Mouse (Mus musculus) ovary, adult 18-20 months (tissue): ENCODE measurements around the gene Stoml1.

ENCODE experiments used
- DNase-seq: peaks from one replicate; pipeline ENCODE4 v3.0.0; 2022; ENCODE audit warnings: low spot score, mixed read lengths

Stoml1 gene

DNA sequence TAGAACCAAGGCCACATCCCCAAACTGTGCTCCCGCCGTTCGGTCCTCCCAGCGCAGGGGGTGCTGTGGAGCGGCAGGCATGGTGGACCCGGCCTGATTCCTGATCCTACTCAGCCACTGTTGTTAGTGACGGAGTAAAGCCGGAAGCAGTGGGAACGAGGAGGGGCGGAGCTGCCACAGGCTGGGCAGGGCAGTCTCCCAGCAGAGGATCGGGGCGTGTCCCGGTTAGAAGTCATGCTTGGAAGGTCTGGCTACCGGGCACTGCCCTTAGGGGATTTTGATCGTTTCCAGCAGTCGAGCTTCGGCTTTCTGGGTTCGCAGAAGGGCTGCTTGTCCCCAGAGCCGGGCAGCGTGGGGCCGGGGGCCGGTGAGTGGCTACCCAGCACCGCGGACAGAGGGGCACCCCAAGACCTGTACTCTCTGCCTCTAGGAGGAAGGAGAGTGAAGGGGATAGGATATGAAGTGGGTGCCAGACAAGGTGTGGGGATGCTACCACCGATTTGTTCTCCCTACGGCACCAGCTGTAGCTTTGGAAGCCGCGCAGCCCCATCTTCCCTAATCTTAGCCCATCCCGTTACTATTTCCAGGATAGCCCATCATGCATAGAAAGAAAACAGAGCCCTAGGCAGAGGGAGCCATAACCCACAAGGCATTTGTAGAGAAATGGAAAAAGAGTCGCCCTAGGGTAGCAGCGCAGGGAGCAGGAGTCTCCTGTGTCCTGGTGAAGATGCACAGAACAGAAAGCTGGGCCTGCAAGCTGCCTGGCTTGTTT, at the start of gene Stoml1:
Gene Stoml1, plus strand, starts transcription at position 132 of the 772 bp plus-strand sequence.
- DNase-seq = peak; percentile 92

DNA sequence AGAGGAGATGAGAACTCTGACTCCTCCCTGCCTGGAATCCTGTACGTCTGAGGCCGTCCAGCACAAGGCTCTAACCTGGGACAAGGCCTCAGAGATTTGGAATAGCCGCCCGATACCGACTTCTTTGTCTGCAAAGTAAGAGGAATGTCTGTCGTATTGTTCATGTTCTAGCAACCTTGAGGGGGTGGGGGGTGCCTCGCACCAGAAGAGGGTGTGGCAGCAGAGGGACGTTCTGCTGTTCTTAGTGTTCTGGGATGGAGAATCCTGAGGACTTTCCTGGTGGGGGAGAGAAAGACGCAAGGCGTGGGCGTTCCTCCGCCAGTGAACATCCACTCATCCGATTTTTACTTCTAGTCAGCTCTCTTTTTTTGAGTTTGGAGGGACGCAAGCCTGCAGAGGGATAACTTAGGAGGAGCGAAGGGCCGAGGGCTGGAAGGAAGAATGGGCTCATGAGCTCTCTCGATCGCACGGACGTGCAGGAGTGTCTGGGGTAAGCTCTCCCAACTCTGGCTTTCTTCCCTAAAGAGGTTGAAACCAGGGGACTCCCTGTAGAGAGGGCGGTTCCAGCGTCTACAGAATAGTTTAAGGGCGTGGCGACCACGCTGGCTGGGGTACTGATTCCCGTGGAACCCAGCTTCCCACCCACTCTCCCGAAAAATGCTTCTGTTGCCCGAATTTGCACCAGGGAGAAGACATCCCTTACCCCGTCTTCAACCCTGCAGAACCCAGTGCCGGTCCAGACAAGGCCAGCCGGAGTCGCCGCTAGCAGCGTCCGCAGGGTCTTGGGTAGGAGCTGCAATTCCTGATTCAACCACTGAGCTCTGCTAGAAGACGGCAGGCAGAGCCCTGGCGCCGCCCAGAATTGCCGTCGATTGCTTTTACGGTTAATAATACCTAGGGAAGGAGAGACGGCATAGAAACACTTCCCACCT, 49.2 kb upstream of the Stoml1 start, which contains the start of the genes Islr and Islr2:
Gene Islr, minus strand, starts transcription at position 791 of the 932 bp plus-strand sequence.
Gene Islr2, minus strand, starts transcription at position 804 of the 932 bp plus-strand sequence.
- peak; percentile 47 for DNase-seq

DNA sequence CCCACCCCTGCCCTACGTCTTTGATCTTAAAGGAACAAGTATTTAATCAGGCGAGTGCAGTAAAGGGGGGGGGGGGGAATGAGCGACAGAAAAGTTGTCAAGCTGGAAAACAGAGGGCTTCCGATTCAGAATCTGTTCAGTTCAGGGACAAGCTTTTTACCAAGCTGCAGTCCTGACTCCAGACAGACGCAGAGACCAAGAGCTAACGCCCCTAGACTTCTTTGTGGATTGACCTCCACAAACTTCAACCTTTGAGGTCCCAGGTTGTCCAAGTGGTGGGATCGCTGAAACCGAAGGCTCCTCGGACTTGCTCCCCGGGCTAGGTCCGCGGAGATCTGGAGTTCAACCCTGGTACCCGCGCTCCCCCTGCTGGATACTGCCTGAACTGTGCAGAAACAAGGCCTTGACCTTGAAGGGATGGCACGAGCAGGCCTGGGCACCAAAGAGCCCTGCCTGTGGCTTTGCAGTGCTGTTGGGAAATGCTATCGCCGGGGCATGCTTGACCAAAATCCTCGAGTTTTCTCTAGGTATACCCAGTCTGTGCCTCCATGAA, 48.4 kb upstream of the Stoml1 start:
- DNase-seq = peak; percentile 81

DNA sequence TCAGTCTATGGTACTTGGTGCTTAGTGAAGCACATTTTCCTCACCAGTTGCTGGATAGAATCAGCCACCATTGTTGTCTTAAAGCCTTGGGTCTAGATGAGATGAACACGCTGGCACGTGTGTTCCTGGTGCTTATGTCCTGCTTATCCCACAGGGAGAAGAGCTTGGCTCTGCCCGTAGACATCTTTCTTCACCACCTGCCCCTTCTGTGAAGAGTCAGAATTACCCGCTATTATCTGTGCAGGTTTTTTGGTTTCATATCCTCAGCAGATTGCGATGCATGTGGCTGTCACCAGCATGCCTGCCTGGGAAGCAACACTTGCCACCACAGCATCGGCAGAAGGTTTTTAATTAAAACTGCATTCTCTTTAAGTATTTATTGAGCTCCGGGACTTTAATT, 47.0 kb upstream of the Stoml1 start:
- DNase-seq = no peak

DNA sequence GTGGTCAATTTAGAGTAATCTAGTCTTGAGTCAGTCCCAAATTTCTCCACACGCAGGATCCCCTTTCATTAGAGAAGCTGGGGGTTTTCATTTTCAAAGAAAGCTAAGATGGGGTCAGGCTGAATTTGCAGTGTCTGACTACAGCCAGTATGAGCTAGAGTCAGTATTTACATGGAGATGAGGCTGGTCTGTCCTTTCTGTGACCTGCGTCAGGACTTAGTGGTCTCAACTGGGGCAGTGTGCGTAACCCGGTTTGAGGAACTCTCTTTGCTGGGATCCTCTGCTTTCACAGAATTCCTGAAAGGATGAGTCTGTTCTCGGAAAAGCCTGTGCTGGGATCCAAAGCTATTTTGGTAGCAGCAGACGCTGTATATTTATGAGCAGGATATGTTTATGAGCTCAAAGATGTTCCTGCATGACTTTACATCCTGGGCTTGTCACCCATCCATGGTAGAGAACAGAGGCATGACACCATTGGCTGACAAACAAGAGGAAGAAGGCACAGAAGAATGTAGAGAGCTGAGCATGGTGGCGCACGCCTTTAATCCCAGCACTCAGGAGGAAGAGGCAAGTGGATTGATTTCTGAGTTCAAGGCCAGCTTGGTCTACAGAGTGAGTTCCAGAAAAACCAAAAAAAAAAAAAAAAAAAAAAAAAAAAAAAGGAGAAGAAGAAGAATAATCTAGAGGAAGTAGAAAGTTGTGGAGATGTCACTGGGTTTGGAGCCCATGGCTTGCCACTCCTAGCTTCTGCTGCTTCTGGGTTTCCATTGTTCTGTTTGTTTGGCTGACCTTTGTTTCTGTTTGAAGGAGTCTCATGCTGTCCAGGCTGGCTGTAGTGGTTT, 43.3 kb upstream of the Stoml1 start:
- no peak for DNase-seq

DNA sequence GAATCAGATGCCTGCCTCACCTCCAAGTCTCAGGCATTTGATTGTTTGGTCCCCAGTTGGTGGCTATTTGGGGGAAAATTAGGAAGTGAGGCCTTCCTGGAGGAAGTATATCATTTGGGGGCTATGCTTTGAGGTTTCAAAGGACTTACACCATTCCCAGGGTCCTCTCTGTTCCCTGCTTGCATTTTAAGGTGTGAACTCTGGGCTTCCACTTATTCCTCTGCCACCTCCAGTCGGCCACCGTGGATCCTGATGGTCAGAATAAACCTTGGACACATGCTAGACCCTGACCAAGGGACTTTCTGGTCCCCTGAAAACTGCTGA, 42.7 kb upstream of the Stoml1 start:
- no peak for DNase-seq

DNA sequence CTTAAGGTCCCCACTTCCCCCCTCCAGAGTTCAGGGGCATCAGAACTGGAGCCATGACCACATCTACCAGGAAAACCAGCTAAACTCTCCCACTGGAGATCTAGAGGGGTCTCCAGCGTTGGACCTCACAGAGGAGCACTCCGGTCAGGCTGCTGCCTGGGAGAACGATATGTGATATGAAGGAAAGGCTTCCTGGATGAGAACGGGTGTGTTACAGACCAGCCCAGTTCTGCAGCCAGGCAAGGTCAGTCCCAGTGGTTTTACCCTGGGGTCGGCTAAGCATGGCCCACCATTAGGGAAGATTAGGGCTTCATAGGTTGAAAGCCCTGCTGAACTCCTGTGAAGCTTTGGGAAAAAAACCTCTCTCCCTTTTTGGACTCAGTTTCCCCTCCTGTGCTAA, 39.6 kb upstream of the Stoml1 start:
- DNase-seq = no peak

DNA sequence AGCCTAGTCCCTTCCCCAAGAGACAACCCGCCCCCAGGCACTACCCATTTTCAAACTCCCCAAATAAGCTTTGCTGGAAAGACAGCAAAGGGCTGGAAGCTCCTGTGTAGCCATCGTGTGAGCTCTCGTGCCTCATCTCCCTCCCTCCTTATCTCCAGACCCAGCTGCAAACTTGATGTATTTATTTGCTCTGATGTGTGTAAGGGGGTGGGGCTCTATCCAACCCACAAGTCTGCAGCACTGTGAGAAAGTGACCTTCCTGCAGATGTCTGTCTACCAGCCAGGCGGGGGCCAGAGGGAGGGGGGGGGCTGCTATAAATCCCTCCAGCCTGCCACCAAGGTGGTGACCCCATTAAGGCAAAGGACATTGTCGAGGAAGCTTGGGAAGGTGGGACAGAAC, 39.1 kb upstream of the Stoml1 start:
- no peak for DNase-seq

DNA sequence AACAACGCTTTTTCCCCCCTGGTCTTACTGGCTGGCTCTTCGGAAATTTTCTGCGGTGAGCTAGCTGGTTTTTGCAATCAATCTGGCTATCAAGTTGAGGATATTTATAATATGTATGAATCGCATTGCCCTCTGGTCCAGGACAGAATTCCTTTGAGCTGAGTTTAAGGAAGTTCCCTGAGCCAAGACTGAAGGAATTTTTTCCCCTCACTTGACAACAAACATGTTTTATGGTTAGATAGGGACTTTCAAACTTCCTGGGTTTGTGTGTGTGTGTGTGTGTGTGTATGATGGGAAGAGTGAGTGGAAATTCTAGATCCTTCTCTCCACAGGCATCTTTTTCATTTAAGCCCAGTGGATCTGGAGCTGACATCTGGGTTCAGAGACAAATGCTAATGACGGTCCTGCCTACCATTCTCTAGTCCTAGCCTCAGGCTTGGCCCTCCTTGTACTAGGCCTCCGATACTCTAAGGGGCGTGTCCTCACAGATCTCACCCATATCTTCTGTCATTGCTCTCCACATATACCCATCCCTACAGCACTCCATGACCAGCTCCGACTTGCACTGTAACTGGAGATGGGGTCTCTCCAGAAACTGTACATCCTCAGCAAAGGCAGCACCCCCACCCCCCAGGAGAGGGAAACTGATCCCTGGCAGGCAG, 38.3 kb upstream of the Stoml1 start:
- DNase-seq = no peak

DNA sequence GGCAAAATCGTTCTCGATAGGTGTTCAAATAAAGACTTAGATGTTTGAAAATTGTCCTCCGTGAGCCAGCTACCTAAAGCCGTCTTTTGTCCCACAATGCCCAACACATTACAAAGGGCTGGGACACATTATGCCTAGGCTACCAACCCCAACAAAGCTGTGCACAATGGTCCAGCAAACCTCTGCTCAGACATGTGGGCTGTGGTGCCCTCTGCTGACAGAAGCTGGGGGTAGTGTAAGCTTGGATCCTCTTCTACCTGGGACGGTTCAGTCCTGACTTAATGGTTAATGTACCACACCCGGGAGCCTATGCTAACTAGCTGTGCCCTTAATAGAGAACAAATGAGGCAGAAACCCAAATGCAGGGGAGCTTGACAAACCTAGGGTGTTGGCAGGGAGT, 36.6 kb upstream of the Stoml1 start:
- DNase-seq = no peak

DNA sequence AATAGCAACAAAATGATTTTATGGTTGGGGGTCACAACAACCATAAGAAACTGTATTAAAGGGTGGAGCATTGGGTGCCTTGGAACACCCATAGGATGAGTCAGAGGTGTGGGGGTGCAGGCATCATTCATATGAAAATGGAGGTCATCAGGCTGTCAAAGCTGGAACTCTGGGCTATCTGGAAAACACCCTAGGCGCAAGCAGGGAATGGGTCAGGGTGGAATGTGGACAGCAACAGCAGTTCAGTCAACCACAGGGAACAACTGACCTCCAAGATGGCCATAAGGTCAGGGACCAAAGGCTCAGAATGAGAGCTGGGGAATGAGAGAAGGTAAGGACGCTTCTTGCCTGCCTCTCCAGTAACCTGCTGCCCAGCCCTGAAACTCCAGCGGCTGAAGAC, 34.4 kb upstream of the Stoml1 start:
- DNase-seq = no peak

DNA sequence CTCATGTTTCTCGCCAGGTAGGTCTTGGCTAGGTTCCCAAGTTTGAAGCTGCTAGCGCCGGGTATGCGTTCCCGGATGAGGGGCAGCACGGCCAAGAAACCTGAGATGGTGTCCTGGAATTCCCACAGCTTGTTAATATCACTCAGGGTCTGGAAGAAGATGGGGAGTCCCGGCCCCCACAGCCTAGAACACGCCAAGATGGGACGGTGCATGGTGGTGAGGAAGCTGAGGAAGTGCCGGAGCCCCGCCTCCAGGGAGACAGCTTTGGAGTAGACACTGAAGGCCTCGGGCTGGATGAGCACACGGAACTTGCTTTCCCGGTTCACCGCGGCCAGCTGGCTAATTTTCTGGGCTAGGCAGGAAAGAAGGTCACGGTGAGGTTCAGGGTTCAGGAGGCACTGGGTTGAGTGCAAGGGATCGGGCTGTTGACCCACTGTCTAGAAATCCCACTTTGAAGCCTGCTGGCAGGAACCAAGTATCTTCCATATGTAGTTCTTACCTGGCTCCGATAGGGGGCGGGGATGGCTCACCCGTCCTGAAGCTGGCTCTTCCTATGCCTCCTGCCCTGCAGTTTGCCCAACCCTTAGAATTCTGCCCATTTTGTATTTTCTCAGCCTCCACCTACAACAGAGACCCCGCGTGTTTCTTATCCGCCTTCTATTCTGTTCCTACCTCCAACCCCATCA, 32.6 kb upstream of the Stoml1 start:
- no peak for DNase-seq

DNA sequence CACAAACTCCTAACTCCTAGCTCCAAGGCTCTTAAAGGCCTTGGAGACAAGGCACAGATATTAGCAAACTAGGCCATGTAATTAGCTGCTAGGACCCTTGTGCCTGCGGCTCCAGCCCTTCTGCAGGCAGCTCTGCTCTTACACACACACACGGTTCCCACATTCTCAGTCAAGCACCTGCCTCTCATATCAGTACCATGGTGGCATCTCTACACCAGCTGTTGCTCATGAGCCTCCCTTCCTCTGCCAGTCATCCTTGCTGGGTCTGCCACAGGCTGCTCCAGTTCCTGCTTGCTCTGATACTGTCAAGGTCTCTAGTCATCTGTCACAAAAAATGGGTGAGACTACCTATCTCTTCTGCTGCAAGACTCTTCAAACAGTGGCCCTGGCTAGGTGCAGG, 28.6 kb upstream of the Stoml1 start:
- DNase-seq = no peak

DNA sequence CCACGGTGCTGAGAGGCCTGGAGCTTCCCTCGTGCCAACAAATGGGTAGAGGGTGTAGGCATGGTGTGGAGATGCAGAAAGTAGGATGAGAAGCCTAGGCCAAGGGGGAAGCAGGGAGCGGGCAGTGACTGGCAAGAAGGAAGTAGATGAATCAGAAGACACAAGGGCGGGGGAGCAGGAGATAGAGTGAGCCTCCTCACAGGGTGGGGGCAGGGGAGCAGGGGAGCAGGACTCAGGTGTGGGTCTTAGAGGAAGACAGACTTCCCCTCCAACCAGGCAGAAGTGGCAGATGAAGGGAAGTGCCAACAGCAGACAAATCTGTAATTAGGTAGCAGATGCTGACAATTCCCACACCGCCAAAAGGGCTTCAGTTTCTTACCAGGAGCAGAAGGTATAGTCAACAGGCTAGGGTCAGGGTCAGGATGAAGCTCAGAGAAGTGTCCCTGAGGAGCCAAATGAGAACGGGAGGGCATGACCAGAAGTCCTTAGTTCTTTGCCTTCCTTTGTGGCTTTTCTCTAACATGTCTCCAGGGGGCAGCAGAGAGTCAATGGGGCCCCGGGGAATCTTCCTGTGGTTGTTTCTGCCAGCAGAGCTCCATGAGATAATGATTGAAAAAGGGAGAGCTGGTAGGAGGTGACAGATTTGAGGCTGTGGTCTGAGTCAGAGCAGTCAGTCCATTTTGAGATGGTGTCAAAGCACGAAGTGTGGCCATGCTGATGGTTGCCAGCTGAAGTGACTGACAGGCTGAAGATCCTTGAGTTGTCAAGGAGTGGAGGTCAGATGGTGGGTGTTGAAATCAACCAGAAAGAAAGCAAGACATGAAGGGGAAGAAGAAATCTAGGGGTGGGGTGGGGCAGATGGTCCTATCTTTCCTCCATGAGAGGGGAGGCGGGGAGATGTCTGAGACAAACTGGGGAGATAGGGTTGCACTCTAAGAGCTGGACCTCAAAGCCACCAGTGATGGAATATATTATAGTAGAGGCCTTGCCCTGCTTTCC, 26.8 kb upstream of the Stoml1 start:
- no peak for DNase-seq

DNA sequence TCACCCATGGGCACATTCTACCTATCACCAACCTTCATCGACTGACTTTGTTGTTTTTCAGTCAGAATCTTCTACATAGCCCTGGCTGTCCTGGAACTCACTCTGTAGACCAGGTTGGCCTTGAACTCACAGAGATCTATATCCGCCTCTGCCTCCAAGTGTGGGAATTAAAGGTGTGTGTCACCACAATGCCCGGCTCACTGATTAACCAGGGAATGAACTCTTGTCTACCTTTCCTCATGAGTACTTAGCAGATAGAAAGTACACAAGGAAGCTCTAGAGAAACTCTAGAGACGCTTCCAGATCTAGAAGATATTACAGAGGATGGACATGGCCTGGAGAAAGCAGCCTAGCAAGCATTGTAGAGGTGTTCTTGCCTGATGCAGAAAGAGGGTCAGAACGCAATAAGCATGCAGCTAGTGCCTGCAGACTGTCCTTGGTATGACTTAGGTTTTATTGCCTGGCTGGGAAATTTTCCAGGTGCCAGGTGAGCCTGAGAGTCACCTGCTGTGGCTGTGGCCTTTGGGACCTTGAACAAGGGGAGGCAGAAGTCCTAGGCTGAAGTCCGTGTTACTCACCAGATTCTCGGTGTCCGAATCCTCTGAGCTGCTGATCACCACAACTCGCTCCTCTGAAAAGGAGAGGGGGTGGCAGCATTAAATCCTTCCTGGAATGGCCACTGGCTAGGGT, 24.0 kb upstream of the Stoml1 start:
- no peak for DNase-seq

DNA sequence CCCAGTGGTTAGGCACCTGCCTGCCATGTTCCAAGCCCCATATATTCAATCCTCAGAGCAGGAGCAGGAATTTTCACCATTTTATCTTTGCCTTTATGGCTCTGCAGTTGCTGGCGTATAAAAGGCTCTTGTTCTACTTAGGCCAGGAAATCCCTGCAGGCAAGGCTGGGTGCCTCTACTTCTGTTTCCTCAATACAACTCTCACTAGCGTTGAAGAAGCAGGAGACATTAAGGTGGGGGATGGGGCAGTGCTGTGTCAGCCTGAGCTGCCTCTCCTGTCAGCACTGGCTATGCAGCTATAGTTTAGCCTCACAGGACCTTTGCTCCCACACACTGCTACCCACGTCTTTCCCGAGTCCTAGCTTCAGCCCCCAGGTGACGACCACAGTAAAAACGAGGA, 21.2 kb upstream of the Stoml1 start:
- DNase-seq = no peak

DNA sequence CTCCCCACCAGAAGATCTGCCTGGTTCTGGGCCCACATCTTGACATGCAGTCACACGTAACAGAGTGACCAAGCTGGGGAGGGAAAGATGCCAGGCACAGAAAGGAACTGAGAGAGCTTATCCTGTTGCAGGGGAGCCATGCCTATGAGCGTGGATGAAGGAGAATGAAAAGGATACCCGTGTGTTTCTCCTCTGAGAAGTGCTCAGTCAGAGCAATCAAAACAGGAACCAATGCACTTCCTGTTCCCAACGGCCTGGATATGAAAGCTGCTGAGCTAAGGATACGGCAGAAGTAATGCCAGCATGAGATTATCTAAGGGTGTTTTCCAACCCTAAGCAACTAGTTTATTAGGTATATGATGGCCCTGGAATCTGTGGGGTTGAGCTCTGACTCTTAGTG, 20.6 kb upstream of the Stoml1 start:
- no peak for DNase-seq

DNA sequence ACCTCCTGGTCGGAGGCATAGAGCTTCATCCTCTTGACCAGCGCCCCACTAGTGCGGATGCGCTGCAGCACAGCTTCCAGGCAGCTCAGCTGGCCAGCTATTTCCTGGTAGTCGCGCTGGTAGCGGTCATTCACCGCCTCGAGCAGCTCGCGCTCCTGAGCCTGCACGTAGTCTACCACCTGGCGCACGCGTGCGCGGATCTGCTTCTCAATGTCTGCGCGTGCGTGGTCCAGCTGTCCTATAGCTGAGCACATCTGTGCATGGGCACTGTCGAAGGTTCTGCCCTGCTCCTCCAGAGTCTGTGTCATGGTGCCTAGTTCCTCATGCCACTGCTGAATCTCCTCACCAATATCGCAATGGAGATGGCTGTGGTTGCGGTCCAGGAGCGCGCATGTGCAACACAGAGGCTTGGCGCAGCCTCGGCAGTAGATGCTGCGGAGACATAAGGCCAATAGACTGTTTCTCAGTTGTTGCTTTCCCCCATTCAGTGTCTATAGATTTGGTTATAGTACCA, 18.4 kb upstream of the Stoml1 start:
- DNase-seq = no peak
